Mouse (Mus musculus): Measurements from ENCODE around the gene Foxs1.
A peak's percentile ranks its signal among the peaks of the same experiment; 100 is the strongest.

The Foxs1 gene

DNA sequence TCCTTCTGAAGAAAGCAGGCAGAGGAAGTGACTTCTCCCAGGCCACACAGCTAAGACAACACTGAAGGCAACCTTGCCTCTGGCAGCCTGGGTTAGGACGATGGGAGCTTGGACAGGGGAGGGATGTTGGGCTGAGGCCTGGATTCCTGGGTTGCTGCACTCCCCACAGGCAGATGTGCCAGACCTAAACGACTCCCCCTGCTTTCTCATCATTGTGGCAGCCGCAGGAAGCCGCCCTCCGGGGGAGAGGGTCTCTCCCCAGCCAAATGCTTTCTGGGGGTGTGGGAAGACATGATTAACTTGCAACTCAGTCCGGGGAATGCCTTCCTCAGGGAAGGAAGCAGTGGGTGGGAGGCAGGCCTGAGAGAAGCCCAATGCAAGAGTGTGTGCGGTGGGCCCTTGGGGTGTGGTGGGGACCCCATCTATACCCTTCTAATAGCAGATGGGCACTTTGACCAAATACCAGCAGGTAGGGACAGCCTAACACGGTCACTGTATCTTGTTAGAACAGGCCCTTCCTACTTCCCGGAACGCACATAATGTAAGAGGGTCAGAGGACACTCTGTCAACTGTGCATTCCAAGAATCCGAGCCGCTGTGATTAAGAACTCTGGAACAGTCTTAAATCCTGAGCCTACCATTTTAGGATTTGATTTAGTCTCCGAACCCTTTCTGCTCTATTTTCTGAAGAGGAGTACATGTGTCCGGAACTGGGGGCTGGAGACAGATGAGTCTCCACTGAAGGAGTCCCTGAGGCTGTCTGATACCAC lies 4.6 kb downstream of the Foxs1 start:
- DNase-seq: no peak

DNA sequence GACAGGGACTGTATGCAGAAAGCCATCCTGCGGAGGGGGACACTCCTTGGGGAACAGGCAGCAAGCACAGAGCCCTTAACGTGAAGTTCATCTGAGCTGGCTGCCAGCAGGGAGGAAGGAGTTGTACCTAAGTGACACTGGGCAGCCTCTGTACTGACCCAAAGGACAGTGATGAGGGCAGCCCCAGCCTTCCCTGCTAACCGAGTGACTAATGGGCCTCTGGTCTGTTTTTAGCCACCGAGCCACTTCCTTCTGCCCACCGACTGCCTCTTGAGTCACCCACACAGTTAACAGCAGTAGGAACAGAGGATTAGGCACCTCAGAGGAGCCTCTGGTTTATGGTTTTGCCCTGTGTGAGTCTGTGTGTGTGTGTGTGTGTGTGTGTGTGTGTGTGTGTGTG lies 5.6 kb downstream of the Foxs1 start:
- no peak for DNase-seq

DNA sequence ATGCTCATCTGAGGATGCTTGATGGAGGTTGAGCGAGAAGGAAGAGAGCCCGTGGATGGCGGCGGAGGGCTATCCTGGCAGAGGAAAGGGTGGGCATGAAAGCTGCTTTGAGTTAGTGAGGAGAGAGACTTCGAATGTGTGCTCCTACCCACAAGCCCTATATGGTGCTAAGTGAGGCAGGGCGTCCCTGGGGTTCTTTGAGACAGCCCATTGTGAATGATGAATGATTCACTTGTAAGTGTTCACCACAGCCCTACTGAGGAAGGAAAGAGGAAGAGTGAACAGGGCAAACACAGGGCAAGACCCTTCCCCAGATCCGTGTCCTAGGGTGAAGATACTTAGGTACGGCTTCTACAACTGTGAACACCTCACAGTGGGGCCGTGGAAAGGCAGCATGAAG lies 6.1 kb downstream of the Foxs1 start:
- DNase-seq: no peak

DNA sequence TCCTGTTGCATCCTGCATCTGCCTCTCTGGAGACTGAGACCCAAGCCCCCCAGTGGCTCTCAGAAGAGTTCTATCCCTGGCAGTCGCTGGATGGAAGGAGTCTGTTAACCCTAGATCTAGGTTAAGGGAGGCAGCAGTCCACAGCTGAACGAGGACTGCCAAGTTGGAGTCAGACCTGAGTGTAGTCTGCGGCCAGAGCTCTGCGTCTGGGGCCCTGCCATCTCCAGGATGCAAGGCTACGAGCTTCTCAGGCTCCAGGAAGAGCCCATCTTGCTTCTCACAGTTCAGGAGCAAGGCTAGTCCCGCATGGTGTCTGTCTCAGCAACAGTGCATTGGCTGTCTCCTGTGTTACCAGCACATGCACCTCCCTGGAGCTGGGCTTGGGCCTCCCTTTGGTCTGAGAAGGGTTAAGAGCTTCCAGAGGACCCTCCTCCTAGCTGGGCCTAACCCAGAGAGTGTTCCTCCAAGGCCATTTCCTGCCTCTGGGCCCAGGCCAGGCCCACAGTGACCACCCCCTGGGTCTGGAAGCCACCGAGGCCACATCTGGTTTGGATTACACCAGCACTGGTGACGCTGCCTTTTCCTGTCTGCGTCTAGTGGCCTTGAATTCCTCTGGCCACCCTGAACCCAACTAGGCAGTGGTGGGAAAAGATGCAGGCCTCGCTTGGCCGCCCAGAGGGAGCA lies 7.7 kb downstream of the Foxs1 start:
- DNase-seq: no peak

DNA sequence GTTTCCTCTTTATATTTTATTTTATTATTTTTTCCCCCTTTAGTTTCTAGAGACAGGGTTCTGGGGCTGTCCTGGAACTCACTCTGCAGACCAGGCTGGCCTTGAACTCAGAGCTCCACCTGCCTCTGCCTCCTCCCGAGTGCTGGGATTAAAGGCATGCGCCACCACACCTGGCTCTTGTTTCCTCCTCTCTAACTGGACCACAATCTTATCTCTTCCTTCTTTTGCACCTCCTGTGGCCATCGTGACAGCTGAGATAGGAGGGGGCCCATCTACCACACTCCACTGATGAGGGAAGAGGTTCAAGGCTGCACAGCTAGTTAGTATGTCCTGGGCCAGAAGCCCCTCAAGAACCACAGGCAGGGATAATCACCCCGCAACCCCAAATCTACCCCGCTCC lies 8.5 kb downstream of the Foxs1 start:
- no peak for DNase-seq

DNA sequence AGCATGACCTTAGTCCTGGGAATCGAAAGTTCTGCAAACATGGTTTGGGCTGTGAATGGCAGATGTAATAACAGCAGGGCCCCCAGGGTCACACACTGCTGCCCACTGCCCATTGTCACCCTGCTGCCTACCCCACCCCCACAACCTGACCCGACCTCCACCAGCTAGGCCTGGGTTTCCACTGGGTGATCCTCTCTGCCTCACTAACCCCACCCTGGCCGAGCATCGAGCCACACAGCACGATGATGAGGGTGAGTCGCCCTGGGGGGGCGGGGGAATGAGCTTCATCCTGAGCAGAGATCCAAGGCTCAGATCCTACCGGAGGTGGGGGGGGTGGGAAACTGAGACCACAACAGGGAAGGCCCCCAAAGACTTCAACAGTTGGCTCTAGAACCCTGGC lies 8.9 kb downstream of the Foxs1 start:
- DNase-seq: no peak

DNA sequence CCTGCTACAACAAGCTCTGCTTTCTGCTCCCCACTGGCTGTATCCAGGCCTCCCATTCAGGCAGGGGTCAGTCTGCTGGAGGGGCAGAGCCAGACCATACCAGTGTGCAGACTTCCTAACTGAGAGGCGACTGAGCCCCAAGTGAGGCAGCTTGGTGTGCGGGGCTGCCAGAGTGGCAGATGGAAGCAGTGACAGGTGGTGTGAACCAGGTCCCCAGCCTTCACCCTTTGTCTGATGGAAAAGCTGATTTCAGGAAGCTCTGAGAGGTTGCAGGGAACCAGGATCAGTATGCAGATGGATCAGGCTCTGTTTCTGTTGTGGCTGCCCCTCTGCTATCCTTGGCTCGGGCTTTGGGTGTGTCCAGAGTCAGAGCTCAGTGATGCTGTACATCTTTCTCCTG lies 9.4 kb downstream of the Foxs1 start:
- no peak for DNase-seq

DNA sequence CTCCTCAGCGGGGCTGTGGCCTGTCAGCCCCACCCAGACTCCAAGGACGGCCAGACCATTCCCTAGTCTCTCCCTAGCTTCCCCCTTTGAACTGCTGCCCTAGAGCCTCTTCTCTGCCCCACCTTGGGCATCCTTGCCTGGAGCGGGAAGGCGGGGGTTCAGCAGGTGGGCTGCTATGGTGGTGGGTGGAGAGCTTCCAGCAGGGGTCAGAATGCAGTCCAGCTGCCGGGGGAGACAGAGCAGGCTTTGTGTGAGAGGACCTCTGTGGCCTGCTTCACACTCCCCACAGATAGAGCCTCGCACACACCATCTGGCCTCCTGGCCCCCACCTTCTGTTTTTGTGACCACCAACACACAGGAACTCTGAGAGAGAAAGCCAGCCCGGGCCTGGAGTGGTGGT lies 10.6 kb downstream of the Foxs1 start:
- DNase-seq: no peak

DNA sequence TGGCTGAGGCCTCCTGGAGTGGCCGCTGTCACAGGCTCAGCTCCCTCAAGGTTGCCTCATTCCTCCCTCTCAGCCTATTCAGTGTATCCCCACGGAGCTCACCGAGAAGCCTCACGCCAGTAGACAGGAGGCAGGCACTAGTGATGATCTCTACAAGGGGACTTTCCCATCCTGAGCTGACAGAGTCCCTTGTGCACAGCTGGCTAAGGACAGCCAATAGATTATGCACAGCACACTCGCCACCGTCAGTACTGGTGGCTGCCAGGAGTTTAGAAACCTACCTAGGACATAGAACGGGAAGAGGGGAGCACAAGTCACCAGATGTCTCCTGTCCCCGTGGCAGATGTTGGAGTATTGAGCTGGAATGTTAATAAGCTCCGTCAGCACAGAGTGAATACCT lies 15.3 kb downstream of the Foxs1 start:
- DNase-seq: no peak

DNA sequence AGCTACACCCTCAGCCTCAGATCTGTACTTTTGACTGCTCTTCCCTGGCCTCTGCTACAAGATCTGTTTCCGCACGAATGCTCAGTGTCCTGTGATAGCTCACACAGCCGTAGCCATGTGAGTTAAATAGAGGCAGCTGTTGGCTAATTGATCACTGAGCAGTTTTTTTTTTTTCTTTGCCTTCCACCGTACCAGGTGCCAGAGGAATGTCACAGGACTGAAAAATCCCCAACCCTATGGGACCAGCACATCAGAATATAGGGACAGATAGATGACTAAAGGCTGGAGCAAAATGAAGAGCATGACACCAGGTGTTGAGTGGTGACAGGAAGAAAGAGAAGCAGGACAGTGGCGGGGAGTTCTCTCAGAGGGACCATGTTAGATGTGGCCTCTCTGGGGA lies 16.9 kb downstream of the Foxs1 start:
- DNase-seq: no peak

DNA sequence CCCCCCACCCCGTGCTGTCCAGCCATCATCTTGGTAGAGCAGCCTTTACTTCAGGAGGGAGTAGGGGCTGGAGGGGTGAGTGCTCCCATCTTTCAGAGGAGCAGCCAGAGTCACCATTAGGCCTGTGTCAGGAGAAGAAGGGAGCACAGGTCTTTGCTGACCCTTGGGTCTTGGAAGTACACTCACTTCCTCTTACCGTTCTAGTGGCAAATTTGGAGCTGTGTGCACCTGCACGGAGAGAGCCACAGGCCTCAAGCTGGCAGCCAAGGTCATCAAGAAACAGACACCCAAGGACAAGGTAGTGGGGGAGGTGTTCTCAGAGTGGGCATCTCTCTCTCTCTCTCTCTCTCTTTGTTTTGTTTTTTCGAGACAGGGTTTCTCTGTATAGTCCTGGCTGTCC lies 17.6 kb downstream of the Foxs1 start:
- no peak for DNase-seq

DNA sequence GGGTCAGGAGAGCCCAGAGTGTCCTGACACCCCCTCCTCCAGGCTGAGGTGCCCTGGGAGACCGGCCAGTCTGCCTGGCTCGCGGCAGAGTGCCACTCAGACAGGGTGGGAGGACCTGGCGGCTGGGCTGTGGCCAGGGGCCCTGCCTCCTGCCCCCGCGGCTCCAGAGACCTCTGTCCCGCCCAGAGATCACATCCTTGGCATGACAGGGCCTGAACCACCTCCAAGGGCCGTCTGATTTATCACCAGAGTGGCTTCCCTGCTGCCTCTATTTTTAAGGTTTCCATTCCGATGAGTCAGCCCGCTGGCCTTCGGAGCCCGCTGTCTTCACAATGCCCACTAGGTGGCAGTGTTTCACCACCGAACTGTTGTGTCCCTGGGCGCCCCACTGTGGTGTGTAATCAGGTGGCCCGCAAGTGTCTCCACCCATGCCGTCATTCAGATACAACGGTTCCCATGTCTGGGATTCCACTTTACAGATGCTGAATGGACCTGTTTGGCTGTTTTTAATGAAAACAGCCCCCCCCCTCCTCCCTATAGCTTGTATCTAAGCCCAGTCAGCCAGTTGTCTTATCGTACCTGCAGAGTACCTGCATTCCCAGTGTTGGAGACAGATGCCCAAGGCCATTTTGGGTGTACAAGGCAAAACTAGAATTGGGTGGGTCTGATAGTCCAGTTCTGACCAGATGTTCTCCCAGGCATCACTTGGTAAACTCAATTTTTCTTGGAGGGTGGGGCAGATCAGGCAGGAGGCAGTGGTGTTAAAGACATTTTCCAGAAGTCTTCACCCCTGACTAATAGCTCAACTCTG lies 18.5 kb downstream of the Foxs1 start:
- peak; percentile 41 to 68 for DNase-seq

DNA sequence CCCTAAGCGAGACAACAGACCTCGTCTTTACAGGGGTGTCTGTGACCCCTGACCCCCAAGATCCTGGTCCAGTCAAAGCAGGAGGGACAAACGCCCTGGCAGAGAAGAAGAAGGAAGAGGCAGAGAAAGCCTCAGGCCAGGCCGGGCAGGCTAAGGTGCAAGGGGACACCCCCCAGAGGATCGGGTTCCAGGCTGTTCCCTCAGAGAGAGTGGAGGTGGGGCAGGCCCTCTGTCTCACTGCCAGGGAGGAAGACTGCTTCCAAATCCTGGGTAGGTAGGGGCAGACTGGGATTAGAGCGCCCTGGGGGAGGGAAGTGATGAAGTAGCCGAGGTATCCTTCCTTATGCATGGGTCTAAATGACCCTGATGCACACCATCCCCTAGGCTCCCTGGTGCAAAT lies 19.5 kb downstream of the Foxs1 start:
- no peak for DNase-seq

DNA sequence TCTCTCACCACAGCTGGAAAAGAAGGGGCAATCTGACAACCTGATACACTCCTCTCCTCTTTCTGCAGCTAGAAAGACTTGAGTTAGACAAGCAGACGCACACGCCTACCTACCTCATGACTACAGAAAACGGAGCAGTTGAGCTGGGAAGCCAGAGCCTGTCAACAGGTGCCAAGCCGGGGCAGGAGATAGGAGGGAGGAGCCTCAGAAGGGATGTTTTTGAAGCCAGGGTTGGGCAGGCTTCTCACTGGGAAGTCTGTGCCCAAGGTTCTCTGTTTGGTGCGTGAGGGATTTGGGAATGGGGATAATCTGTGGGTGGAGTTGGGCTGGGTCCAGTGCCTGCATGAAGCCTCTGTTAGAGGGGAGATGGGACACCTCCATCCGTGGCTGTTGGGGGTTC lies 21.6 kb downstream of the Foxs1 start:
- no peak for DNase-seq

DNA sequence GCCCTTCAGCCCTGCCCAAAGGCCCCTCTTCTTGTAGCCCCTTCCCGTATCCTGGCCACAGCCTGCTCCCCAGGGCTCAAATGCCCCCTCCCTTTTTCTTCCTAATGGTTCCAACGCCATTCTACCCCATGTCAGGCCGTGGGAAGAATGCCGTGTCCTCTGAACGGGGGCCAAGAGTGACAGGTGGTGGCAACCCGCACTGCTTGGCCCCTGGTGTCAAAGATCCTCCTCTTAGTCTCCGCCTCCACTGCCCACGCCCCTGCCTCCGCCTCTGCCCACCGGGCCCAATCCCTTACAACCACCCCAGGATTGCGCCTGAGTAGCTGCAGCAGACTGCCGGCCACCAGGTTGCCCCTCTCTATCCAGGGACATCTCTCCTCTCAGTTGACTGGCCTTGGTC lies 22.0 kb downstream of the Foxs1 start, which contains the start of gene Mylk2:
Mylk2 (plus strand) TSS at position 322 of the 400 bp plus-strand sequence.
- no peak for DNase-seq

DNA sequence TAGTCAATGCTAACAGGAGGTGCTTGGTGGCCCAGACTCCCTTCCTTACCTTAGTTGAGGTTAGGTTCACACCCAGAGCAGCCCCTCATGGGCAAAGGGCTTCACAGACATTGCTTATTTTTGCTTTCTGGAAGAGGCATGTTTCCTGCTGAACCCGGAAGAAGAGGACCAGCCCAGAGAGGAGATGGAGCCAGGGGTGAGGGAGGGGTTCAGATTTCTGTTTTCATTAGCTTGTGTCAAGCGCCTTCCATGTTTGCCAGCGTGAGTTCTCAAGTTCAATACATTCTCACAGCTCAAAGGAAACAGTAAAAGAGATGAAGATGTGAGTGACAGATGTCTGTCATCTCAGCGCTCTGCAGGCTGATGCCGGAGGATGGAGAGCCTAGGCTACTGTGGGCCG lies 23.2 kb downstream of the Foxs1 start:
- no peak for DNase-seq

DNA sequence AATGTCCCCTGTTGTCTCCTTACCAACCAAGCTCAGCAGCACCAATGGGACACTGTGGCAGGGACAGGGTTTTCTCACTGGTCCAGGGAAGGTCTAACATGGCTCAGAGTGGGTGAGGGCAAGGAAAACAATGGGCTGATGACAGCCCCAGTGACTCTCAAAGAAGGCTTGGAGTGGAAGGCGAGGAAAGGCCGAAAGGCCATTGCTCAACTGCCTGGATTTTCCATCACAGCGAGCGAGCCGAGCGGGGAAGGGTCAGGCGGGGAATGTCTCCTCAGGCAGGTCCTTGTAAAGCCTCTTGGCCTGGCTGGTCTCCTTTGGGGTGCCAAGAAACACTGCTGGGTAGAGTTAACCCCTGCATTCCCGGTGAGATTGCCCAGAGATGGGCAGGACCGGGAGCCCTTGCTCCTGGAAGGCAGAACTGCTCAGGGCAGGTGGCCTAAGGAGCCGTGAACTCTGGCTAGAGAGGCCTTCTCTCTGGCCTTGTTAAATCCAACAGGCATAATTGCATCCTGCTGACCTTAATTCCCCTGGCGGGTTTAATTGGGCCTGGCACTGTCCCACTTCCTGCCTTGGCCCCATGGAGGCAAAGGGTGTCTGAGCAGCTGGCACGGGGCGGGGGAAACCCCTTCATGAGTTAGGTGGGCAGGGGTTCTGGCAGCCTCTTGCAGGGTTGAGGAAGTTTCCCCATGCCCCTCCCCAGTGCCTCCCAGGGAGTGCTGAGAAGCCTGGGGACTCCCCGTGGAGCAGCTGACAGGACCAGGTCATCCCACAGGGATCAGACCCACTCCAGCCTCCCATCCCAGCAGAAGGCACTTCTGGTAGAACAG lies 25.7 kb downstream of the Foxs1 start:
- DNase-seq: no peak

DNA sequence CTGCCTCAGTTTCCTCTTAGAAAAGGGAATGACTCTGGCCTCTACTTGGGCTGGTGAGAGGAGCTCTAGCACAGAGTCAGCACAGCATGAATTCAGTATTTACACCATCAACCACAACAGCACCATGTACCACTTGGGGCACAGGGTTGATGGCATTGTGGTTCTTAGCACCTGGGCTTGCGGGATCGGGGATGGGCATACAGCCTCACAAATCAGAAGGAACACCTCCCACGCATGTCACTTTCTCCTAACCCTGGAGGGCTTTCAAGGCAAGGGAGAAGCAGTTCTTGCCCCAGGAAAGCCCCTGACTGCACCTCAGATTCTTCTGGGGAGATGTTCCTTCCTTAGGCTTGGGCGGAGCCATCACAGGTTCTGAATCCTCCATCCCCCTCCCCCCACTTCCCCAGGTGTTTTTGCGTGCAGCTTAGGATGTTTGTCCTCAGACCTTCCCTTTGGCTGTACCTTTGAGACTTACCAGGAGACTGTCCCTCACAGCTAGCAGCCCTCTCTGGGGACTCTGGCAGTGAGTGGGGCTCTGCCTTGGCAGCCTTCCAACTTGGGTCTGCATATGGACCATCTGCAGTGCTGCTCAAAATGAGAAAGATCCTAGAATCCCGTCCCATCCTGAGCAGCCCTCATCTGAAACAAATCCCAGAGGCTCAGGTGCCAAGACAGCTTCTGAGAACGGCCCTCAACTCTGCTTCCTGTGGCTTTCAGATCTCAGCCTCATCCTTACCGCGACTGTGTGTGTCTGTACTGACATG lies 26.6 kb downstream of the Foxs1 start:
- no peak for DNase-seq

DNA sequence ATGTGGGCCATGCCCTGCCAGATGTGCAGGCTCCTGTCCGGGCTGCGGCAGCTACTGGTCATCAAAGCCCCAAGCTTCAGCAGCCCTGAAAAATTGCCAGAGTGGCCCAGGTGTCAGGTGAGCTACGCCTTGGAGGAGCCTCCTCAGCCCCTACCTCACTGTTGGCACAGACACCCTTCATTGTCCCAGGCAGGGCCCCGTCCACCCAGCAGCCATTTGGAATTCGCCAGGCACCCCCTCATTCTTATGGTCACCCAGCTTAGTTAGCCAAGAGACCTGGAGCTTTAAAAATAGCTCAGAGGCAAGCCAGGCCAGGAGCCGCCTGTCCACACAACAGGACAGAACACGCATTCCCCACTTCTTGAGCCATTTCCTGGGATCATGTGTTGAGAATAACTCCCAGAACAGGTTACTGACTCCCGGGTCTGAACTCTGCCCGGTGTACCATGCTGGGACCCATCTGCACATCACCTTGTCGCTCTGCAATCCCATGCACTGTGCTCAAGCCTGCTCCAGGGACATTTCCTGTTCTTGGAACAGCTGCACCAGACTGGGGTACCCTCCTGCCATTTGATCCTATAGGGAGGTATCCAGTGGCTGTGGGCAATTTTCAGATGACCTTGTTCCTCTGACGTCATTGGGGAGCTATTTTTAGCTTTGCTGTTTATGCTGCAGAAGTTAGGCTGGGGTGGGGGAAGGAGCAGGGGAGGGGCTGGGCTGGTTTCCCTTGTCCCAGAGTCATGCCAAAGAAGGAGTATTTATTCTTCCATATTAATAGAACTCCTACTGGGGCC lies 27.8 kb downstream of the Foxs1 start:
- no peak for DNase-seq

DNA sequence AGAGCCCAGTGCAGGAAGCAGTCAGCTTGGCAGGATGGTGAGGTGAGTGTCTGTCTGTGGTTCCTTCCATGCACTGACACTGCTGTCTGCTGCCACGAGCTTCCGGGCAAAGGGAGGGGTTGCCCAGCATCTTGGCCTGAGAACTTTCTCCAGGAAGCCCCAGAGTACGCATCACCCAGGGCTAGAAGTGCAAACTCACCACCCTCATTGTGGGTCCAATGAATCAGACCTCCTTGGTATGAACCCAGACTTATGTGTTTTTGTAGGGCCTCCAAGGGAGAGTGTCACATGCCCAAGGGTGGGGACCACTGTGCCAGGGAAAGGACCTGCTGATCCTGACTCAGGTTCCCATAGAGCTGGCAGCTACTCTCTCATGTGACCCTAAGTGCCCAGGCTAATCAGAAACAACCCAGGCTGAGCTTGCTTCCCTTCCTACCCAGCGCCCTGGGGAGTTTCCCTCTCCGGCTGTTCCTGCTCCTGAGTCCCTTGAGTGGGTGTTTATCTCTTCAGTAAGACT lies 28.8 kb downstream of the Foxs1 start:
- DNase-seq: no peak

DNA sequence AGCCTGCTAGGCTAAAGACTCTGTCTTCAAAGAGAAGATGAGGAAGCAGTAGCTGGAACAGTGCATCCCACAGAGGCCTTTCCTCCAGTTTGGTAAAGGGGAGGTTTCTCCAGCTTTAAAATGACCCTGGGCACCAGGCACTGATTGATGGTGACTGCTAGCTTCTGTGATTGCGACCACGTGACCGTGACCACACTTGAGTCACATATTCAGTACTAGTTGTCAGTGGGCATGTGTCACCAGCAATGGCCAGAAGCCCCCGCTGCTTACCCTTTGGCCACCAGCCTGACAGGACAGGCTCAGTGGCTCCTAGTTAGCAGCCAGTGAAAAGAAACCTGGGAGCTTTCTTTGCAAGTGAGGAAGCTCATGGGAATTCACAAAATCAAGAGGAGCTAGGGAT lies 29.4 kb downstream of the Foxs1 start:
- no peak for DNase-seq
